Mouse (Mus musculus): ENCODE measurements around the gene Gm42417.
A peak's percentile ranks its signal among the peaks of the same experiment; 100 is the strongest.

Gene Gm42417

GRCm38 (mm10) chr1:36518259-36518658 is 21.0 kb downstream of the Gm42417 start:
- no peak for DNase-seq (ENCODE audit: low read depth)

- DNase-seq (ENCODE audit: low read depth), result no peak
Measured at GRCm38 (mm10) chr1:36513718-36514117, 25.5 kb downstream of the Gm42417 start.

DNA sequence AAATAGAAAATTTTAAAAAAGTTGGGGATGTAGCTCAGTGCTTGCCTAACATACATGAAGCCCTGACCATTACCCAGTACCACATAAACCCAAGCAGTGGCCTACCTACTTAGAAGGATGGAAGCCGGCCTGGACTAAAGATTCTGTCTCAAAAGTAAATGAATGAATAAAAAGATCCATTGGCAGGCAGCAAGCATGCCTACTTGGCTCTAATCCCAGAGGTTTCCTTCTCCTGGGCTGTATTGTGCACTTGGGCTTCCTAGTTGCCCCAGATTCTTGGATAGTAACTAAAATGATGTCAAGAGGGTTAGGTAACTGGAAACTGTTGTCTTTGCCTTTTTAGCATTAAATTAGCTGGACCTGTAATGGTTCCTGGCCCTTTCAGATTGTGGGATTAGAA is 25.9 kb downstream of the Gm42417 start:
- no peak for DNase-seq (ENCODE audit: low read depth)

DNA sequence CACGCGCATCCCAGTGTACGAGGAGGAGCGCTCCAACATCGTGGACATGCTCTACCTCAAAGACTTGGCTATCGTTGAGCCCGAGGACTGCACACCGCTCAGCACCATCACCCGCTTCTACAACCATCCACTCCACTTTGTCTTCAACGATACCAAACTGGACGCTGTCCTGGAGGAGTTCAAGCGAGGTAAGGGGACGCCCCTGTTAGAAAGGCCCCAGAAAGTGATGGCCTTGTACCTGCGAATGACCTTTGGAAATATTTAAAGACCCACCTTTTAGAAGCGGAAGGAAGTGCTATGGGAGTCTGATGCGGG is 26.3 kb downstream of the Gm42417 start:
- no peak for DNase-seq (ENCODE audit: low read depth)

- DNase-seq (ENCODE audit: low read depth), result no peak
Measured at GRCm38 (mm10) chr1:36512089-36512965, 26.9 kb downstream of the Gm42417 start.

- DNase-seq (ENCODE audit: low read depth), result peak; percentile 85
Measured at GRCm38 (mm10) chr1:36511289-36512021, 27.8 kb downstream of the Gm42417 start, which contains the start of gene Cnnm3. TSS of gene Cnnm3 (plus strand) at chr1:36511867.

DNA sequence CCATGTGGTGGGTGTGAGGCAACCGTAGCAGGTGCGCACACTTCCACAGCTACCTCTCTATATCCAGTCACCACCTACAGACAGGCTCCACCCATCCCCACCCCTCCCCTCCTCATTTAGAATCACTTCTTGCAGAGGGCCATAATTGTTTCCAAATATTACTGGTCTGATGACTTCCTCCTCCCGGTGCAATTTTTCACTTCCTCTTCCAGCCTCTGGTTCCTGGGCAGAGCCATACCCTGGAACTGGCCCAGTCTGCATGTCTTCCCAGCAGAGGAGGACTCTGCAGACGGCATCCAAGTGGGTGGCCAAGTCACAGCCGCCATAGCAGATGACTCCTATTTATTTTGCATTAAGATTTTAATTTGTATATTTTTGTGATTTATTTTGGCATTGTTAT is 31.0 kb downstream of the Gm42417 start:
- no peak for DNase-seq (ENCODE audit: low read depth)

DNA sequence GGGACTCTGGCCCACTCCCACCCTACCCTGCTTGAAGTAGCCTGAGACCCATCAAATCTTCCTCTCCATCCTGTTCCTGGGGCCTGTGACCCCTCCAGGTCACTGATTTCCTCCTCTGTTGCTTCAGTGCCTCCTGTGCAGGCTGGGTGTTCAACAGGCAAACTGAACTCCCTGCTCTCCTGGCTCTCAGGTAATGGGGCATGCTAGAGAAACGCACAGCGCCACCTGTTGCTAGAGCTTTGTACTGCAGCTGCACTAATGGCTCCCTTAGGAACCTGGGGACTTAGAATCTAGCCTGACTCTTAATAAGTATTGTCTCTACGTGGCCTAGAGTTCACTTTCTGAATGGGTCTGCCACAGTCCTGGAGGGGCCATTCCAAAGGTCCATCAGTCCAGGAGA is 38.0 kb downstream of the Gm42417 start:
- no peak for DNase-seq (ENCODE audit: low read depth)

DNA sequence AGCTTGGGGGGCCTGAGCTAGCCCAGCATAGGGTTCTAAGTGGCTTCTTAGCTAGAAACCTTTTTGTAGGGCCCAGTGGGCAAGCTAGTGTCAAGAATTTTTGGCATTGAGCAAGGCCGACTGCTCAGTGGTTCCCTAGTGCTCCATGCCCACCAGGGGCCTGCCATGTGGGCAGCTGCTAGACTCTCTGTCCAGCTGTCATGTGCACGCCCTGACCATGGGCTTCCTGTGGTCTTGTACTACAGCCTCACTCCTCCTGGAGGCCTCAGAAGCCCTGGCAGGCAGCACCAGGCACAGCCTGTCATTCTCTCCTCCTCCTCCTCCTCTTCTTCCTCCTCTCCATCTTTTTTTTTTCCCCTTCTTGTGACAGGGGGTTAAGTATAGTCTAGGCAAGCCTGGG is 41.9 kb downstream of the Gm42417 start:
- no peak for DNase-seq (ENCODE audit: low read depth)

DNA sequence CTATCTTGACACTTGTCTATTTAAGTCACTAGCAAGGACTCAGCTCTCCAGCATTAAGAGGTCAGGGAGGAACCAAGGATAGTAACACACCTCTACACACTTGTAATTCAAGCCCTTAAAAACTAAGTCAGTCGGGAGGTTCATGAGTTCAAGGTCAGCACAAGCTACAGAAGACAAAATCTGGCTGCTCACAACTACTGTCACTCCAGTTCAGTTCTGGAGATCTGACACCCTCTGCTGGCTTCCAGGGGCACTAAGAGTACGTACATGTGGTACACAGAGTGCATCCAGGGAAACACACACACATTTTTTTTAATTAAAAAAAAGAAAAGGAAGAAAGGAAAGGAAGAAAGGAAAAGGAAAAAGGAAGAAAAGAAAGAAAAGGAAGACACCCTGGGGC is 42.5 kb downstream of the Gm42417 start:
- no peak for DNase-seq (ENCODE audit: low read depth)

GRCm38 (mm10) chr1:36493299-36493698 is 45.9 kb downstream of the Gm42417 start:
- no peak for DNase-seq (ENCODE audit: low read depth)

- DNase-seq (ENCODE audit: low read depth), result peak; percentile 79
Measured at GRCm38 (mm10) chr1:36492416-36493139, 46.7 kb downstream of the Gm42417 start.

DNA sequence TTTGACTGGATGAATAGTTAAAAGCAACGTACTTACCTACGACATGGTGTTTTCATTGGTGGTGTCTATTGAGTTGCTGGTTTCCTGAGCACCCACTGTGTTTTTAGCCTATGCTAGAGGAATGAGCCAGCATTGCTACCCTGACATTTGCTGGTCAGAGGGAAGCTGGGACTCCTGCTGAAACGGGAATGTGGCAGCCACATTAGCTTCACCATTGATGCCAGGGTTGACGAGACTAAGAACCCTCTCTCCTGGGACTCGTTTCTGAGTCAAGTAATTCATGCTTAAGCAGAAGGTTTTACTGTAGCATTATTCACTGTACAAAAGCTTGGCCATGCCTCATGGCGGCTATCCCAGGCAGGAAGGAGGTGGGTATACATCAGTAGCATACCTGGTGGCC is 49.6 kb downstream of the Gm42417 start:
- DNase-seq (ENCODE audit: low read depth), result no peak

DNA sequence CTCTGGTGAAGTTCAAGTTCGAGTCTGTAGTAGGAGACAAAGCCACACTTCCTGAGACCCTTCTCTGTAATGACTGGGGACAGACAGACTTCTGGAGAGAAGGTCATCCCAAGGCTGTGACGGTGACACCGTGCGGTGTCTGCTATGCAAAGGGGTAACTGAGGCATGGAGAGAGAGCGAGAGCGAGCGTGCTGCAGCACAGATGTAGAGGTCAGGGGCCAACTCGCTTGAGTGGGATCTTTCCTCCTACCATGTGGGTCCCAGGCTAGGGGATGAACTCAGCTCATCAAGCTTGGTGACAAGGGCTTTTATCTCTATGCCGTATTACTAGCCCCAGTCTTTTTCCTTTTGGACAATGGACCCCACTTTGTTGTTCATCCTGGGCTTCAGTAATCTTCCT is 52.1 kb downstream of the Gm42417 start:
- DNase-seq (ENCODE audit: low read depth), result no peak

- DNase-seq (ENCODE audit: low read depth), result no peak
Measured at GRCm38 (mm10) chr1:36485080-36485479, 54.1 kb downstream of the Gm42417 start.

DNA sequence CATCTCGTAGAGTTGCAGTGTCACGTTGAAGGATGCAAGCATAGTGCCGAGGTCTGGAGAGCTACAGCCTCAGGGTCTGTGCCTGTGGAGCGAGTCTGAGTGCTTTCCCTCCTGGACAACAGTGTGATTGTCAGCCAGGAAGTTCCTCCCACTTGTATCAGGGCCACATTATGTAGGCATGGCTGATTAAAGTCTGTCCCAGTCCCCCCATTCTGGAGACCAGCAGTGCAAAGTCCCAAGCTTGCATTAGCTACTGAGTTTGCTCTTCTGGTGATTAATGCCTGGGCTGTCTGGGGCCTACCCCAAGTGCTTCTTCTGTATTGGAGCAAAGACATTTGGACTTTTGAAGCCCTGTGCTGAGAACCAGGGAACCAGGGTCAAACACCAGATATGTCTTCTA is 55.4 kb downstream of the Gm42417 start:
- DNase-seq (ENCODE audit: low read depth), result no peak

Measured in fibroblast of lung, adult 2 months (primary cell).